Mouse (Mus musculus) layer of hippocampus, postnatal 36 days (tissue): ENCODE data around the gene Rassf2. TPM values are rescaled to one million over a fixed set of nuclear protein-coding genes. Genes with fewer than 3 reads are reported as not detected.

Source experiments
- DNase-seq, 2 experiments: peaks; one replicate each; pipeline ENCODE4 v3.0.0; 2022
- total RNA-seq, 2 experiments: library from RNA; stranded (reverse); gene quantifications; 2 replicates each; pipeline ENCODE4 v1.2.3; 2021

Gene Rassf2
- total RNA-seq, 2 experiments from 2014 or later = 37.2 to 39.4 TPM

DNA sequence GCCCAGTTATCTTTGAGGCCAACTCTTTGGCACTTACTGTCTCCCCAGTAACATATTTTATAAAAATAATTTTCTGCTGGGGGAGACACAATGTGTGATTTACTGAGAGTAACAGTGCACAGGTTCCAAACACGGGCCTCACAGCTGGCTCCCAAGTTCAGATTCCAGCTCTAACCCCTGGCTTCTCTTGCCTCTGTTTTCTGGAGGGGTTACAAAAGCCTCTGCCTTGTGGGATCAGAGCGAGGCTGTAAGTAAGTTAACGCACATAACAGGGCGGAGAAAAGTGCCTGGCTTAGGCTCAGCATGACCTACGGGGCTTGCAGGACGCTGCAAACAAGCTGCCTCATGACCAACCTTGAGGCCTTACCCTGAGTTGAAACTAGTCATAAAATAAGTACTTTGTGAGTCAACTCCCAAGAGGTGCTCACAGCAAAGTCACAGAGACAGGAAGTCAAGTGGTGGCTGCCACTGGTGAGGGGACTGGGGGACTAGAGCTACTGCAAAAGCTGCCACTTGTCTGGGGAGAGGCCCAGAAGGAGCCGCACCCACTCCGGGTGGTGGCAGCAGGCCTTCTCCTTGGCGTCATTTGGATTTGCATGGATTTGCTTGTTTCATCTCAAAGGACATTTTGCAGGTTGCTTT lies 25.4 kb downstream of the Rassf2 start:
- DNase-seq = no peak

DNA sequence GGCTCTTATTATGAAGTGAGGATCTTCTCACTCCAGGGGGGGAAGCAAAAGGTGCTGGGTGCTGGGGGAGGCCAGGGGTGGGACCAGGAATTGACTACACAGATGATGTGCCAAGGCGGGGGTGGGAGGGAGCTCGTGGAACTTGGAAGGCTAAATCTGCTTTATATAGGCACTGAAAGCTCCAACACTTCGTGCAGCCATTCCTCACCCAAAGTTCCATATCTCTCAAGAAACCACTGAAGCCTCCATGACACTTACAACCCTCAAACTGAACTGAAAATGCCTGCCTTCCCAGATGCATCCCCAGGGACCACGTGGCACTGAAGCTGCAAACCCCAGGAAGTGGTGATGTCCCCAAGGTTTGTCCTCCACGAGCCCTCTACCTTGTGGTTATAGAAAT lies 26.1 kb downstream of the Rassf2 start:
- no peak for DNase-seq

DNA sequence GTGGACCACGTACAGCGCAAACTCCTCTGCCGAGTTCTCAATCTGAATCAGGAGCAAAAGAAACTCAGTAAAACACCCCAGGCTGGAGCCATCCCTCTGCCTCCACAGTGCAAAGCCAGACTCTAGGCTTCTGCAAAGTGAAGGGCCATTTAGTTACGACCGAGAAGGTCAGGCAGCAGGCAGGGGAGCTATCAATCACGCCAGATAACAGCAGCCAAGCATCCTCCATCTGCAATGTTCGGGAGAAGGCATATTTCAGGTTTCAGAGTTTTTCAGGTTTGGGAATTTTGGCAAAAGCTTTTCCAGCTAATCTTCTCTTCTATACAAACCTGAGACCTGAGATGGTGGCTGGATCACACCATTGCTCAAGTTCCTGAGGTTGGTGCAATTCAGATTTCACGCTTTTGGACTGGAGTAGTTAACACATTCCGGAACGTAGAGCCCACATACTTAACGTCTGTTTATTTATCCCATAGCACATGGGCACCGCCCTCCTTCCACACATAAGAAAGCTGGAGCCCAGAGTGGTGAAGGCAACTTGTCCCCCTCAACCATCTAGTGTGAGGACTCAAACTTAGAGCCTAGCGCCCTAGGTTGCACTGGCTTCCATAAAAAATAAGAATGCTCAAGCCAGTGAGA lies 28.2 kb downstream of the Rassf2 start:
- no peak for DNase-seq

DNA sequence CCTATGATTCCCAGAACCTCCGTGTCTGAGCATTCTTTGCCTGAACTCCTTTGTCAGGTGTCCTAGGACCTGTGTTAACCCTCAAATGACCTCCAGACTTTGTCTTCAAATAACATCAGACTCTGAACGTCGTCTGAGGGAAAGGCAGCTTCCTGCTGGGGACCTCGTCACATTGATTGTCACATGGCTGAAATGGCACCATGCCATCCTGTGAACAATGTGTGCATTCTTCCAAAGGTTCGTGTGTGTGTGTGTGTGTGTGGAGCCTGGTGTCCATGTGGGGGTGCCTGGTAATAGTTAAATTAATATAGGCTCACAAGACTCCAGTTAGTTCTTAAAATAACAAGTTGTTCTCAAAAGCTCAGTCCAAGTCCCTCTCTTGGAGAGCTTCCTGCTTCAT lies 32.7 kb downstream of the Rassf2 start:
- DNase-seq = no peak

DNA sequence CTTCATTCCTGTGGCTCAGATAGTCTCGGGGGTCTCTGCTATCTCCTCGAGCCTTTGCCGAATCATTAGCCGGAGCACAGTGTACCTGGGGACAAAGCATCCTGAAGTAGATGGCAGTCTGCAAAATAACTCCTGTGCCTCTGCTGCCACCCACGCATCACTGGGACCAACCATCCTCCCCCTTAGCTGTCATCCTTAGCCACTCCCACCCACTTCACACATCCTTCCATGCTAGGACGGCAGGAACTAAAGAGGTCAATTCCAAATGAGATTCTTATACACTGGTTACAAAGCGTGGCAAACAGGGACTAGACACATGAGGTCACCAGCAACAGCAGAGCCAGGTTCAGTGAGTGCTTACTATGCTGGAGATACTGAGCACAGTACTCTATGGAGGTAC lies 33.7 kb downstream of the Rassf2 start:
- no peak for DNase-seq

DNA sequence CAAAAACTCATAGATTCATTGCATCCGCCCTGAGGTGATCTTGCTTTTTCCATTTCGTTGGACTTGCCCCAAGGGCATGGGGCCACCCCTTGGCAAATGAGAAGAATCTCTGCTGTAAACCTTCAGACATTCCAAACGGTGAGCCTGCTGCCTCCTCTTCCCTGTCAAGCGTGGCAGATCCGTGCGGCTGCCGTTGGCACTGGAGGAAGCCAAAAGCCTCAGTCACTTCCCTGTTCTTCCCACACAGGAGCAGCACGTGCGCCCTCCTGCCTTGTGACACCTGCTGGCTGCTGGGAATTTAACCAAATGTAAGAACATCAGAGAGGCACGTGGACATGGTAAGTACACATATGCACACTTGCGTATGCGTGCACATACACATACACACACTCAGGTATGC lies 34.3 kb downstream of the Rassf2 start:
- no peak for DNase-seq

DNA sequence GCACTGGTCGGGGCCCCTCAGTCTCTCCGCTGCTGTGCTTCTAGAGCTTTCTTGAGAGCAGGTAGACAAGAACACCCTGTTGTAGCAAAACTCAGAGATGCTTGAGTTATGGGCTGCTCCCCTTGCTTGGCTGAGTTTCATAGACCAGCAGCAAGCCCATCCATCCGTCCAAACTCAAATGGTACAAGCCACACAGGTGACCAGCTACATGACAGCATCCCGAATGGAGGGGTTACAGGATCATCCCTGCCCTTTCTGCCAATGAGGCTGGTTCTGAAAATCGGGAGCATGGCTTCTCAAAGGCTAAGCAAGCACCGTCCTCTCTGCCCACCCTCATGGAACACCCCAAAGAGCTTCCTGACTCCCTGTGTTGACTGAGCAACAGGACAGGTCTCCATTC lies 35.1 kb downstream of the Rassf2 start:
- DNase-seq = no peak

DNA sequence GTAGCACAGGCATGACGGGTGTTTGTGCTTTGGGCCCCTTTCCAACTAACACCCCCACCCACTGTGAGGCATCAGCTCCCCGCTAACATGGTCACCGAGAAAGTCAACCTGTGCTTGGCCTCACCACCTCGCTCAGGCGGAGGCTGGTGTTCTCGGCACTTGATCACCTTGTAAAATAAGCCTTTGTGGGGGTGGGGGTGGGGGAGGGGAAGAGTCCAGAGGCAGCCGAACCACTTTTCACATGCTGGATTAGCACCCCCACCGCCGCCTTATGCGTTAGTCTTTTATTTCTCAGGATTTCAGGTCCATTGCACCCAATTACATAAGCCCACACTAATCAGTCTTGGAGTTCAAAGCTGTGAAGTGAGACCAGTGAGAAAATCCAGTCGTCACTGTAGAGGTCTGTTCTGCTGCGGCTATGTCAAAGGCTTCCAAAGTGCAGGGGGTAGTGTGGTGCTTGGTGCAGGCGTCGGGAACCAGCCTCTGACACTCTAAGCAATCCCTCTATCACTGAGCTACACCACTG lies 36.4 kb downstream of the Rassf2 start:
- DNase-seq = no peak

DNA sequence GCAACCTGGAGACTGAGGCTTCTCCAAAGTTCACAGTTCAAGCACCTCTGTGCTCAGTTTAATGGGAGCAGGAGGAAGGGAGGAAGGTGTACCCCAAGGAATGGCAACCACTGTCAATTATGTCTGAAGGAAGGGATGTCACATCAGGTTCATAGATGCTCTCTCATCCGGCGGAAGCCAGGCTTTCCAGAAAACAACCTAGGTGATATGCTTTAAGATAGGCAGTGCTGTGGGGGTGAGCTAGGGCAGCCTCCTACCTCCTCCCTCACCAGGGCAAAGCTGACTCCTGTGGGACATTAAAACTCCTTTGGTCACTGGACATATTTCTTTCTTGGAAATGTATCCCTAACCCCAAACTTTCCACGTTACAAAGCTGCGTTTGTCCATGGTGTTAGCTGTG lies 36.9 kb downstream of the Rassf2 start:
- no peak for DNase-seq

DNA sequence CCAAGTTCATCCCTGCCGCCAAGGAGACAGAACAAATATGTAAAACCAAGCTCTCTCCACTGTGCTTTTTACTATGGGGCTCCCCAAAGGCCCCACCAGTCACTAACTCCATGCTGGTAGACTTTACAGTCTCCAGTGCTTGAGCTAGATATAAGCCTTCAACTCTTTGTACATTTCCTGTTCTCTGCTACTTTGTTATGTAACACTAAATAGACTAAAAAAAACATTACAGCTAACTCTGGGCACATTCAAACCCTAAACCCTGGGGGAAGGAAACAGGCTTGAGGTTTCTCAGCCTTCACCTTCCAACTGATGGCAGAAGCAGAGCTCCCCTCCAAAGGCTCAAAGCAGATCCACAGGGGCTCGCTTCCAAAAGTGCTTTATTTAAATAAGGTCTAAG lies 37.6 kb downstream of the Rassf2 start:
- no peak for DNase-seq

DNA sequence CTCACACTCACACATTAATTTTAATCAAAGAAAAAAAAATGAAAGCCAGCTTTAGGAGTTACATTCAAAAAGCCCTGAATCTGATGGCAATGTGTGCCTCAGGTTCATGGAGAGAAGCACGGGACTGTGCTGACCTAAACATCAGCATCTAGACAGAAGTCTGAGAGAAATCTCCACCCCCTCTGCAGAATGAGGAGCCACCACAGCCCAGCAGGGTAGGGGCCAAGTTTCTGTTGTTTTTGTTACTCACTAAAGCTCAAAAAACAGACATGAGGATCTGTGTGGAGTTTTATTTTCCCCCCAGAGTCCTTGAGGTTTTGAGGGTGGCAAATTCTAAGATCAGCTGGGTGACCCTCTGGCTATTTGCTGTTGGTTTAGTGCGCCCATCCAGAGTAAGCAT lies 41.5 kb downstream of the Rassf2 start:
- DNase-seq = no peak

DNA sequence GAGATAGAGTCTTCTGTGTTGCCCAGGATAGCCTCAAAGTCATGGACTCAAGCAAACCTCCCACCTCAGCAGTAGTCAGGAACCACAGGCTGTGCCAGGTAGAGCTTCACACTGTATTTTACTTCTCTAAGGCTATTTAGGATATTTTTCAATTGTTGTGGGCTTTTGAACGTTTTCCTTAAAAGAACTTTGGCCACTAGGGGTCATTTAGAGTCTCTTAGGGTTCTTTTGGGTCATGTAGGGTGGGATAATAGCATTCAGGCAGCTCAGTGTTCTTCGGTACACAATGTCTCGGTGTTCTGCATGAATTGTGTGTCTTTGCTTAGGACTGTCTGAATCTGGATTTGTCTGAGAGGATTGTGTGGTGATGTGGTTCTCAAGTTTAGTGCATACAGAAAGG lies 42.1 kb downstream of the Rassf2 start:
- DNase-seq = no peak

DNA sequence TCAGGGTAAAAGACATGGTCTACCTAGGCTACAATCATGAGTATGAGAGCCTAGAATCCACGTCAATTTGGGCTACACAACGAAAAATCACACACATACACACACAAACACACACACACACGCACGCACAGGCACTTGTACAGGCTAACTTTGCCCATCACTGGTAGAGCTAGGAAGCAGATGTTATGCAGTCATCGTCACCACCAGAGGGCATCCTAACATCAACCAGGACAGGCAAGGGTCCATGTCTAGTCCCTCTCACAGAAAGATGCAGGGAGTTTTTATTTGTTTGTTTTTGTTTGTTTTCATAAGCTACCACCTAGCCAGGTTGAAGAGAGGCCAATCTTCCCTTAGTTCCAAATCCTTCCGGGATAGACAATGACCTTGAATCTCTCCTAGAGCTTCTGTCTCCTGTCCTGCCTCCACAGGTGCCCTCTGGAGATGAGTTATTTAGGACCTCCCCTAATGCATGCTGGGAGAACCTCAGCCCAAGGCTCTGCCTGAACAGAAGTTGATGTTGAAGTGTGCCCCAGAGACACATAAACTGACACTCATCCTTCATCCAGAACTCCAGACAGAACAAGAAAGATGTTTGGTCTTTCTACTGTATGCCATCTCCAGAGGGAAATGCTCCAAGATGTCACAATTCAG lies 47.4 kb downstream of the Rassf2 start:
- no peak for DNase-seq

DNA sequence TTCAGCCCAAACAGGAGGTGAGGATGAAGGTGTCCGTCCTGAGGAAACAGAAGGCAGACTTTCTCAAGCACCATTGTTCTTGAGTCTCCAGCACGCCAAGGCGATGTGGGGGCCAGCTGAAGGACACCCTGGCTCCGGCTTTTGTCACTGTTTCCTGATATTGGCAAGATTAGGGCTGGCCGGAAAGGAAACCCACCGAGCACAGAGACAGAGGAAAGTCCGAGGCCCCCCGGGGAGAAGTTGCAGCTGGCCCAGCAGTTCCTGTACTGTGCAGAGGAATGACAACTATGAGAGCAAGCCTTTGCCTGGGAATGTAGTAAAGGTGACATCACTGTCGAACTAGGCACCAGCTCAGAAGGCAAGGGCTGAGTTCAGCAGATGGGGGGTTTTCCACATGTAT lies 49.2 kb downstream of the Rassf2 start:
- DNase-seq = no peak

DNA sequence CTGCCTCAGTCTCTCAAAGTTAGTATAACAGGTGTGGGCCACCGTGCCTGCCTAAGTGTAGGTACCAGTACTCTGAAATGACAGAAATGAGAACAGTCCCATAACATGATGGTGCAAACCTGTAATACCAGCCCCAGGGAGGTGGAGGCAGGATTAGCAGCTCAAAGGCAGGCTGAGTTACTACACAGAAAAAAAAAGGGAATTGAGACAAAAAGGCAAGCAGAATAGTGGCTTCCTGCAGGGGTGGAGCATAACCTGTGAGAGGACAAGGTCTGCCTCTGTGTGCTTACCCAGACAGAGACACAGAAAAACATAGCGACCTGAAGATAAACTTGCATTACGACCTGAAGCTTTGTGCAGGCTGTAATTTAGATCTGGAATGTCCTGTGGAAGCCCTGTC lies 53.4 kb downstream of the Rassf2 start:
- DNase-seq = no peak

DNA sequence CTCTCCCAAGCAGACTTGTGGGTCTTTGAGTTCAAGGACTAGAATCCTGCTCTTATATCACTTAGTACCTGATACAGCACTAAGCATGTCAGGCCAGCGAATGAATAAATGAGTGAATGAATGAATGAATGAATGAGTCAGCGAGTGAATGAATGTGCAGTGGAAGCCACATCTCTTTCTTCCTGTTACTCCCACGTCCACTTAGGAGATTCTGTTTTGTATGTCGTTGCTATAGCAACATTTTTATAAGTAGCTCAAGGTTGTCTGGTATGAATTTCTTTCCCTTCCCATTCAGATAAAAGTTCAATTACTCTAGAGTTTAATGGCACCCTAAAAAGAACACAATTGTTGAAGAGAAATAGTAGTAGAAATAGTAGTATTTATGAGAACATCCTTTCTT lies 59.0 kb downstream of the Rassf2 start:
- no peak for DNase-seq

DNA sequence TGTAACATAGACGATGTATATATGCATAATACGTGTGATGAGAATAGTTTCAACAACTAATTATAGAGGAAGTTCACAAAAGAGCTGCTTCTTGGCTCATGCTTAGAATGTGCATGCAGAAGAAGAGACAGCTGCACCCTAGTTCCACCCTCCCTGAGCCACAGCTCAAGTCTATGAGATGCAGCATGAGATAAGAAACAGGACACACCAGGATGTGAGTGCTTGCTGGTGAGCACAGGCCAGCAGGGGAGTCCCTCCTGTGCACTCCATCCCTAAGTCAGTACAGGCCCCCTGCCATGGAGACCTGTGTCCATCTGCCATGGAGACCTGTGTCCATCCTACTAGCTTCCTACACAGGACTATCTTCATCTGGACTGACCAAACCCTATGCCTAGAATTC lies 59.5 kb downstream of the Rassf2 start:
- no peak for DNase-seq

DNA sequence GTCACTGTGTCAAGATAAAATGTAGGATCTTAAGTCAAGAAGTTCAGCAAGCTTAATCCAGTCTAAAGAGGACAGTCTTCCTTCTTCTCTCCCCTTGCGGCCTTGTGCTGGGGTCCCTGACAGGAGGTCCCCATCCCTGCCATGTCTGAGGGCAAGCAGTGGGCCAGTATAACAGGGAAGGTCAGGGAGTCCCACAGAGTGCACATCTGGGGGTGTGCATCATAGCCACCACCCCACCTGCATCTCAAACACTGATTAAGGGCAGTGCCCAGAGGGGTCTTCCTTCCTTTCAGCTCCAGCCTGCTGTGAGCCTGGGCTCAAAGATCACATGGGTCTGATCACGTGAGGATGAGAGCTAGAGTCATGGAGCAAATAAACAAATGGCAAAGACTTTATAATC lies 68.4 kb downstream of the Rassf2 start:
- no peak for DNase-seq

DNA sequence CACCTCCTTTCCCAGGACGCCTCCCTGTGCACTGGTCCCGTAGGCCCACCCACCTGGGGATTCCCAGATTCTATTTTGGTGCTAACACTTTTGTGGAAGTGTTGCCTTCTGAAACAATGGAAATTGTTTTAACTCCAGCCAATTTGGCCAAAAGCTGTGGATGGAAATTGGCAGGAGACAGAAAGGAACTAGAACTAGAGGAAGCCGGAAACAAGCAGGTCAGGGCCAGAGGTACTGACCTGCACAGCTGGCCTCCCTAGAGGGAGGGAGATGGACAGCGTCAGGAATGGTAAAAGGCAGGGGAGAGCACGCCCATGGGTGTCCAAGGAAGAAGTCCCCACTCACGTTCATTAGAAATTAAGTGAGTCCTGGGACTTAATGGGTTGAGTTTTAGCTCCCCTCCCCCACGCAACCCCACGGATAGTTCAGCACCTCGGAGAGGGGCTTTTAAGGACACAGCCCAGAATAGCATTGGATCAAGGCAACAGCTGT lies 72.3 kb downstream of the Rassf2 start:
- DNase-seq = no peak

DNA sequence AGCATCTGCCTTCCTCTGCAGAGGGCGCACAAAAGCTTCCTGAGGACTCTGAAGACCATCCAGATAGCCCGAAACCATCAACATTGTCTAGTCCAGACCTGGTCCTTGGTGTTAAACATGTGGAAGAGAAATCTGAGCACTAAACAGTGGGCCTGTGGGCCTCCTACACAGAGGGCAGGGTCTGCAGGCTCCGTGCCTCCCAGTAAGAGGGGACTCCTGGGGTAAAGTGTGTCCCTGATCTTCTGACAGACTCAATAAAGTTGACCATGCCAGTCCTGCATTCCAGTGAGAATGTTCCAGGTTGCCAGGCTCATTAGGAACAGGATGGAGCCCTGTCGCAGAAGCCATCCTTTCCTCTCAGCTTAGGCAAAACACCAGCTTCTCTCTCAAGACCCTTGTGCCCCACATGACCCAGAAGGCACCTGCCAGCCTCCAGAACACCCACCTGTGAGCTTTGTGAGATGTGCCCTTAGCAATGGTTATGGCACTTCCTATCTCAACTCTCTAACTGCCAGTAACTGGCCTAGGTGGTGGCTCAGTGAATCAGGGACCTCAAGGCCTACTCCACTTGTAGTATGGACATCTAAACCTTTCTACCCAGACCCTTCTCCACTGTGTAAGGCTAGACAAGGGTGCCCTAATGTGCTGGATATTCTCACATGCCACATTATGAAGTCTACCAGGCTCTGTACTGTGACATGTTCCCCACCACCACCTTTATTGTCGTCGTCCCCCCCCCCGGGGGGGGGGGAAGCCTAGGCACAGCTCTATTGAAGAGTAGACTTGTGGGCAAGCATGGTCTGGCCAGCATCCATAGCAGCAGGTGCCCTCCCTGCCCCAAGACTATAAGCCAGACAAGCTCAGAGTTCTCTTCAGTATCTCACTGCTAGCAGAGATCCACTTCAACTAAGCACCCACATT lies 73.5 kb downstream of the Rassf2 start:
- no peak for DNase-seq

DNA sequence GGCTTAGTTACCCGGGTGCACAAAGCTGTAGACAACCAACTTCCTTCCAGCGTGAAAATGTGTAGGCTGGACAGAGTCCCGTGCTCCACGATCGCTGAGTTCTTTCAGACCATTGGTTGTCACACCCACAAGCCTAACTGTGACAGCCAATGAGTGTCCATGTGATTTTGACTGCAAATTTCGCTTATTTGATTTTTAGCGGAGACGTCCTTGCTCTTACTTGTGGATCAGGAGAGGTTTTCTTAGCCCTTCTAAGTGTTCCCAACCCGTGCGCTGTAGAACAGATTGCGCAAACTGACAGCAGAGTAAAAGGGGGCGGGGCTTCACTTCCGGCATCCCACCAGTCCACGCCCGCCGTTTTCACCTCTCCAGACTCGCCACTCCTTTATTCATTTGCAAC lies 74.8 kb downstream of the Rassf2 start:
- DNase-seq = no peak

DNA sequence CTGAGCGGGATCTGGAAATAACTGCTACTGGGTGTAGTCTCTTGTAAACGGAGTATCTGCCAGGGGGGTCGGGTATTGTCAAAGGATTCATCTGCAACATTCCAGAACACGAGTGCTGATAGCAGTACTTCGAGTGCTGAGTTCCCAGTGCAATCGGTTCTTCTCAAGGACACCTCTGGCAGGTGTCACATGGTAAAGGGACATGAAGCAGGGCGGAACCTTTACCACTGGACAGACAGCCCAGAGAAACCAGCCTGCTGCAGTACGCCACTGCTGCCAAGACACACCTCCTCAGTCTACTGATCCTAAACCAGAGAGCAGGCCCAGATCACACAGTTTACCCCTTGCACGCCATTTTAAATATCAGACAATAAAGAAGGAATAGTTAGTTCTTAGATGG lies 75.2 kb downstream of the Rassf2 start:
- no peak for DNase-seq

DNA sequence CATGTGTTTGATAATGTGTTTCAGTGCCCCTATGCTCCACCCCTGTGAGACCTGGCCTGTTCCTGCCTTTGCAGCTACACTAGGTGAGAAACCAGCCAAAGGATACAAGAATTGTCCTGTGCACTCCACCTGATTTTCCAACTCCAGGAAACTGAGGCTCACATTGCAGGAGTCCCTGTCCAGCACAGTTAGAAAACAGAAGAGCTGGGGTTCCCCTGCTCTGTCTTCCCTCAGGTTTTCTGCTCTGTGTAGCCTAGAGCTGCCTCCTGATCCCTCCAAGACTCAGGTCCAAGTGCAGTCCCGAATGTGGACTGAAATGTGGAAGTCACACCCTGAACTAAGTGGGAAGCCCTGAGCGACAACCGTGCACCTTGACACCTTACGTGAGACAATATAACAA lies 76.3 kb downstream of the Rassf2 start:
- no peak for DNase-seq
